Mouse (Mus musculus) cerebellum, postnatal 36 days (tissue): ENCODE measurements around the gene Tgfbr3l.

Experiments
- DNase-seq, 2 experiments: peaks; one replicate each; pipeline ENCODE4 v3.0.0; 2021 to 2022; ENCODE audit warnings: mixed read lengths in 2 of 2

Gene Tgfbr3l

GRCm38 (mm10) chr8:4269609-4270008 lies 21.6 kb downstream of the Tgfbr3l start:
- DNase-seq = no peak

GRCm38 (mm10) chr8:4275275-4276110 lies 27.5 kb downstream of the Tgfbr3l start, which contains the start of gene Timm44:
Gene Timm44, minus strand, starts transcription at chr8:4275913.
- DNase-seq = peak; percentile 96 to 98

- DNase-seq = no peak
Observed at GRCm38 (mm10) chr8:4276111-4276465, 28.1 kb downstream of the Tgfbr3l start.

- no peak for DNase-seq
Observed at GRCm38 (mm10) chr8:4292738-4293137, 44.7 kb downstream of the Tgfbr3l start.

- DNase-seq = no peak
Observed at GRCm38 (mm10) chr8:4297822-4298221, 49.8 kb downstream of the Tgfbr3l start.
